Mouse (Mus musculus) lung, postnatal 14 days (tissue): ENCODE results near the gene F10.
"Not testable (repeated sequence)": the region's sequence is repeated elsewhere in the genome, so short reads cannot be mapped to it uniquely, and the experiment has no call there.

Source experiments
- DNase-seq: peaks from one replicate; pipeline ENCODE4 v3.0.0; 2021

The F10 gene

DNA sequence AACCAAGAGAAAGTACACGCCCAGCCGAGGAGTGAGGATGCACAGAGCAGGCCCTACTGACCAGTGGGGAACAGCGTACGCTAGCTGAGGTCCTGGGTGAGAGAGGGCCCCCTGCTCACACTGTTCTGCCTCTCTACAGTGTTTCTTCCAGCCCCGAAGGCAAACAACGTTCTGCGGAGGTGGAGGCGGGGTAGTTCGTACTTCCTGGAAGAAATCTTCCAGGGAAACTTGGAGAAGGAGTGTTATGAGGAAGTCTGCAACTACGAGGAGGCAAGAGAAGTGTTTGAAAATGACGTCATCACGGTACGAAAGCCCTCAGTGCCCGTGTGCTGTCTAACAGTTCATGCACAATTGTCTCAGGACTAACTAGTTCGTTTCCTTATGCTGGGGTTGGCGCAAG is 26.0 kb downstream of the F10 start:
- DNase-seq = peak; percentile 13

DNA sequence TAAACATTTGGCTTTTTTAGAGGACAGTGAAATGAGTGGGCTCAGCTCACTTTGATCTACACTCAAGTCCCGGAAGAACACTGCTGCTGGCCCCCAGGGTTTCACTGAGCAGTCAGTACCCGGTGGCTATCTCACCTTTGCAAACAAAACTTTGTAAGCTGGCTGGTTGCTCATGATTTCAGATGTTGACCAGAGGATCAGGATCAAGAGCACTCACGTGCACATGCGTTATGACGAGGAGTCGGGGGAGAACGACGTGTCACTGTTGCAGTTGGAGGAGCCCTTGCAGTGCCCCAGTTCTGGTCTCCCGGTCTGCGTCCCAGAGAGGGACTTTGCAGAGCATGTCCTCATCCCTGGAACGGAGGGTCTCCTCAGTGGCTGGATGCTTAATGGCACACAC is 36.1 kb downstream of the F10 start:
- DNase-seq = no peak

DNA sequence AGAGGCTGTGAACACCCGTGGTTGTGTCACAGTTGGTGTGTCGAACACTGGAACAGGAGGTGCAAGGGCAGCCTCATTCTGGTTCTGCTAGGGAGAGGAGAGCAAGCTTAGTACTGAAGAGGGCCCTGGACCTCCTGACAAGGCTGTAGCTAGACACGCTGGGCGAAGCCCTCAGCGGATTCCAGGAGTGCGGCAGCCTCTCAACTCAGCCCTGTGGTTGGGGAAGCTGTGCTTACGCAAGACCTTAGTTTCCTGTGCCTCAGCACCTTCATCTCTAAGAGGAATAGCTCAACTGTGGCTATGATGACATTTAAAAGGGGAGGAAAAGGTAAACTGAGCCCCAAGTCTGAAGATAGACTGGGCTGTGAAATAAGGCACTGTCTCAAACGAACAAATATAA is 37.9 kb downstream of the F10 start:
- DNase-seq = peak; percentile 37

DNA sequence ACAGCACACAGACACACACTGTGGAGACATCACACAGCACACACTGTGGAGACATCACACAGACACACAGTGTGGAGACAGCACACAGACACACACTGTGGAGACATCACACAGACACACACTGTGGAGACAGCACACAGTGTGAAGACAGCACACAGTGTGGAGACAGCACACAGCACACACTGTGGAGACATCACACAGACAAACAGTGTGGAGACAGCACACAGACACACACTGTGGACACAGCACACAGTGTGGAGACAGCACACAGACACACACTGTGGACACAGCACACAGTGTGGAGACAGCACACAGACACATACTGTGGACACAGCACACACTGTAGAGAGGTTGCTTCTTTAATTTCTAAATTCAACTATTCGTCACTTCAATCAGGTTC is 38.5 kb downstream of the F10 start:
- DNase-seq = not testable (repeated sequence)

DNA sequence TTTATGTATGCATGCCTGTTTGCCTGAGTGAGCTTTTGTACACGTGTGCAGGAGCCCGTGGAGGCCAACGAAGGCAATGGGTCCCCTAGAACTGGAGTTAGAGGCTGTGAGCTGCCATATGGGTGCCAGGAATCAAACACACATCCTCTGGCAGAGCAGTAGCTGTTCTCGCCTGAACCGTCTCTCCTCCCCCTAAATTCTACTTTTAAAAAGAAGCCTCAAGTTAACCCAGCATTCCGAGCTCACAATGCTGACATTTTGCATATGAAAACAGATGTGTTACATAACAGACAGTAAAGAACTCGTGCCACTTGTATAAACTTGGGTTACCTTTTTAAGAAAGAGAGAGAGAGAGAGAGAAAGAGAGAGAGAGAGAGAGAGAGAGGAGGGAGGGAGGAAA is 40.4 kb downstream of the F10 start:
- DNase-seq = no peak

DNA sequence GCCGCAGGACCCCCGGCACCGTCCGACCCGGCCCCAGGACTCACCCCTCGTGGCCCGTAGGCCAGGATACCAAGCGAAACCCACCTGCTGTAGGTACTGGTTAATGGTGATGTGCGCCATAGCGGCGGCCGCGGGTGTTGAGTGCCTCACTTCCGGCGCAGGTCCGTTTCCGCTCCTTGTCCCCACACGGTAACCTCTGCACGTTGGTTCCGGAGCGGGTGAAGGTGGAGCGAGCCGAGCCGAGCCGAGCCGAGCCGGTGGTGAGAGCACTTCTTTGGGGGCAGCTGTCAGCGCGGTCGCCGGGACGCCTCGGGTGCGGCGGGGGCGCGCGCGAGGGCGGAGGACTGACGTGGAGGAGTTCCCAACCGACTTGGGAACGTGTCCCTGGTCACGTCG is 67.6 kb downstream of the F10 start:
- DNase-seq = peak; percentile 94

DNA sequence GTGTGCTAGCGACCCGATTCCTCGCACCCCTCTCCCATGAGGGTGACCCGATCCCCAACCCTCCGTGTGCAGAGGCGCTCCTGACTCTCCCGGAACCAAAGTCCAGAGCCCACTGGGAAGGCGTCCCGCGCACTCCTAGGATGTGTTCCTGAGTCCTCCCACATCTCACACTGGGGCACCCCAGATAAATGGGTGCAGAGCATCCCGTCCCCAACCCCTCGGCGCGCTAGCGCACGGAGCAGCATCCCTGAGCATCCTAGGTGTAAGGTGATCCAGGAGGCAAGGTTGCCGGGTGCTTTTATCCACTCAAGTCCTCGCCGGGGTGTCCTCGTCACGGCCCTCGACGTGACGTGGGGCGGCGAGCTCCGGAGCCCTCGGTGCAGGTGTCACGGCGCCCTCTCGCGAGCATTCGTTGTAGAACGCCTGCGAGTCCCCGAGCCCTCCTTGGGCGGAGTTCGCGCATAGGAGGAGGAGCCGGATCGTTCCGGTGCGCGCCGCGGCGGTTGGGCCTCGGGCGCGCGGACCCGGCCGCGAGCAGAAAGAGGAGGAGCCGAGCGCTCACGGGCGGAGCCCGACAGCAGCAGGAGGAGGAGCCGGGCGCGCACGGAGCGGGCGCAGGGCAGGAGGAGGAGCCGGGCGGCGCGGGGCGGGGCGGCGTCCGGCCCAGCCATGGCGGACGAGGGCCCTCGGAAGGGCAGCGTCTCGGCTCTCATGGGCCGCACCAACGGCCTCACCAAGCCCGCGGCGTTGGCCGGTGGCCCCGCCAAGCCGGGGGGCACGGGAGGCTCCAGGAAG is 68.2 kb downstream of the F10 start, which contains the start of the genes Pcid2 and Cul4a:
TSS of gene Pcid2 (minus strand) at position 373 of the 795 bp plus-strand sequence.
TSS of gene Cul4a (plus strand) at position 535 of the 795 bp plus-strand sequence.
- DNase-seq = peak; percentile 98

DNA sequence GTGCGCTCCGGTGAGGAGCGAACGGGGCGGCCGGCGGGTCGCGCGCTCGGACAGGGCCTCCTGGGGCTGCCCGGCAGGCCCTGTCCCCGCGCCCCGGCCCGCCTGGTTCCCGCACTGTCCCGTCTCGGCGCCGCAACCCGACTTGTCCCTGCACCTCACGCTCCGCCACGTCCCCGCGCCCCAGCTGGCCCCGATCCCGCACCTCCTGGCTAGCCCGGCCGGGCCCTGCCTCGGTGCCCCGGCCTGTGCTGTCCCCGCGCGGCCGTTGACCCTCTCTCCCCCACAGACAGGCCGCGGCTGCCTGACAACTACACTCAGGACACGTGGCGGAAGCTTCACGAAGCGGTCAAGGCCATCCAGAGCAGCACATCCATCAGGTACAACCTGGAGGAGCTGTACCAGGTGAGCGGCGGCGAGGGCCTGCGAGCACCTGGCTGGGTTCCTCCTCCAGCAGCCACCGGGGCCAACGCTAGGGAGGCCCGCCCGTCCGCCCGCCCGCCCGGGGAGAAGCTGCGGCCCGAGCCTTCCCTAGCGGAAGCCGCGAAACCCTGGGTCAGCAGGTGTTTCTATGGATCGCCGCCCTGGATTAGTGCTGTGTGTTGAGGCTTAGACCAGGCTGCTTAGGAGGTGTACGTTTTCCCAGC is 68.9 kb downstream of the F10 start:
- no peak for DNase-seq
